Mouse (Mus musculus): ENCODE data around the gene Gm13420.
"Not testable (repeated sequence)": the region's sequence is repeated elsewhere in the genome, so short reads cannot be mapped to it uniquely, and the experiment has no call there.

Gene Gm13420

GRCm38 (mm10) chr2:29737209-29737925, 14.1 kb downstream of the Gm13420 start:
- no peak for DNase-seq

GRCm38 (mm10) chr2:29735708-29736107, 15.8 kb downstream of the Gm13420 start:
- DNase-seq = peak in 1 of 2 experiments; percentile 27

- DNase-seq = no peak
Observed at GRCm38 (mm10) chr2:29733348-29733747, 18.1 kb downstream of the Gm13420 start.

- DNase-seq = no peak
Observed at GRCm38 (mm10) chr2:29732559-29732958, 18.9 kb downstream of the Gm13420 start.

- DNase-seq = peak; percentile 73 to 80
Observed at GRCm38 (mm10) chr2:29731545-29731944, 19.9 kb downstream of the Gm13420 start.

GRCm38 (mm10) chr2:29729500-29729899, 22.0 kb downstream of the Gm13420 start:
- no peak for DNase-seq

- DNase-seq = no peak
Observed at GRCm38 (mm10) chr2:29724664-29725365, 26.7 kb downstream of the Gm13420 start.

- no peak for DNase-seq
Observed at GRCm38 (mm10) chr2:29723132-29723531, 28.4 kb downstream of the Gm13420 start.

GRCm38 (mm10) chr2:29718581-29718980, 32.9 kb downstream of the Gm13420 start:
- no peak for DNase-seq

GRCm38 (mm10) chr2:29716691-29717090, 34.8 kb downstream of the Gm13420 start:
- peak; percentile 66 to 77 for DNase-seq

GRCm38 (mm10) chr2:29716143-29716542, 35.3 kb downstream of the Gm13420 start:
- DNase-seq = no peak

GRCm38 (mm10) chr2:29714127-29714526, 37.4 kb downstream of the Gm13420 start:
- DNase-seq = no peak

- DNase-seq = no peak
Observed at GRCm38 (mm10) chr2:29713501-29713900, 38.0 kb downstream of the Gm13420 start.

- no peak for DNase-seq
Observed at GRCm38 (mm10) chr2:29711877-29712276, 39.6 kb downstream of the Gm13420 start.

GRCm38 (mm10) chr2:29711038-29711437, 40.4 kb downstream of the Gm13420 start:
- no peak for DNase-seq

GRCm38 (mm10) chr2:29708209-29708608, 43.3 kb downstream of the Gm13420 start:
- DNase-seq = not testable (repeated sequence)

GRCm38 (mm10) chr2:29707731-29708130, 43.8 kb downstream of the Gm13420 start:
- DNase-seq = peak; percentile 55 to 56

- no peak for DNase-seq
Observed at GRCm38 (mm10) chr2:29706726-29707620, 44.5 kb downstream of the Gm13420 start.

- DNase-seq = no peak
Observed at GRCm38 (mm10) chr2:29705493-29705892, 46.0 kb downstream of the Gm13420 start.

- DNase-seq = no peak
Observed at GRCm38 (mm10) chr2:29703104-29704081, 48.1 kb downstream of the Gm13420 start.

GRCm38 (mm10) chr2:29702189-29702588, 49.3 kb downstream of the Gm13420 start:
- no peak for DNase-seq

GRCm38 (mm10) chr2:29701393-29701792, 50.1 kb downstream of the Gm13420 start:
- DNase-seq = no peak
